Mouse (Mus musculus) liver, embryonic 14.5 days (tissue): ENCODE results near the gene Cux1. TPM values are rescaled to one million over a fixed set of nuclear protein-coding genes. Genes with fewer than 3 reads are reported as not detected.

ENCODE experiments used
- ATAC-seq: fragments of 200-750 bp; cut with Nextera tagmentation; 2 replicates; pipeline ENCODE4 v1.8.0; 2017; ENCODE audit warnings: moderate number of reproducible peaks, mild to moderate bottlenecking, moderate library complexity; ENCODE audit not compliant: insufficient read depth
- DNase-seq, 3 experiments: peaks; one replicate each; pipeline ENCODE4 v3.0.0-alpha.2; 2012 to 2013; ENCODE audit warnings: low read depth in 3 of 3, low spot score in 3 of 3
- H3K27ac ChIP-seq: fragments of 300-500 bp; sonication (generic); 2 replicates; pipeline ENCODE4 v1.5.1; 2014; ENCODE audit warnings: moderate library complexity, mild to moderate bottlenecking, control low read depth, inconsistent platforms
- H3K27me3 ChIP-seq: fragments of 300-500 bp; sonication (generic); 2 replicates; pipeline ENCODE4 v1.6.1; 2014; ENCODE audit warnings: mild to moderate bottlenecking, low read length, moderate library complexity; ENCODE audit not compliant: control insufficient read depth, insufficient read depth
- H3K36me3 ChIP-seq: fragments of 300-500 bp; sonication (generic); replicated peaks from 2 replicates; pipeline ENCODE4 v1.6.1; 2014; ENCODE audit warnings: low read depth; ENCODE audit not compliant: control insufficient read depth, insufficient read depth
- H3K4me1 ChIP-seq, 2 experiments: fragments of 200-500 bp in 1 of 2; fragments of 300-500 bp in 1 of 2; sonication (generic) in 1 of 2; replicated peaks; 2 replicates each; pipeline ENCODE4 v1.6.1; 2012 to 2014; ENCODE audit warnings: antibody characterized with exemption in 1 of 2, inconsistent platforms in 1 of 2, low read length in 1 of 2; ENCODE audit not compliant: control insufficient read depth in 2 of 2, insufficient read depth in 2 of 2
- H3K4me2 ChIP-seq: fragments of 300-500 bp; sonication (generic); 2 replicates; pipeline ENCODE4 v1.6.1; 2014; ENCODE audit warnings: low read depth, mild to moderate bottlenecking, control low read depth, moderate library complexity
- H3K4me3 ChIP-seq, 2 experiments: fragments of 200-500 bp in 1 of 2; fragments of 300-500 bp in 1 of 2; sonication (generic) in 1 of 2; 2 replicates each; pipeline ENCODE4 v1.5.1; 2012 to 2014; ENCODE audit warnings: low read depth in 2 of 2, low read length in 2 of 2, mild to moderate bottlenecking in 2 of 2, control low read depth in 1 of 2, inconsistent platforms in 1 of 2, moderate library complexity in 1 of 2; ENCODE audit not compliant: insufficient read depth in 1 of 2
- H3K9ac ChIP-seq: fragments of 300-500 bp; sonication (generic); replicated peaks from 2 replicates; pipeline ENCODE4 v1.6.1; 2014; ENCODE audit warnings: mild to moderate bottlenecking, control low read depth, moderate library complexity
- H3K9me3 ChIP-seq: fragments of 300-500 bp; sonication (generic); 2 replicates; pipeline ENCODE4 v1.6.1; 2016; ENCODE audit warnings: low read length, mixed read lengths; ENCODE audit not compliant: control insufficient read depth
- CTCF ChIP-seq: IDR thresholded peaks from 2 replicates; pipeline ENCODE4 v1.5.1; 2016; ENCODE audit warnings: antibody characterized with exemption, low read depth, control low read depth
- EP300 ChIP-seq: IDR thresholded peaks from 2 replicates; pipeline ENCODE4 v1.6.1; 2016; ENCODE audit warnings: antibody characterized with exemption, low read depth
- WGBS: fragments of 180-500 bp; shearing (Covaris S2); extraction: QIAGEN DNeasy Blood & Tissue Kit; methylation state at CpG from one replicate; pipeline ENCODE4 v1.1.7; 2014; ENCODE audit not compliant: insufficient replicate concordance; 5-methylcytosine and 5-hydroxymethylcytosine counted together
- polyA plus RNA-seq, 2 experiments: library from polyadenylated mRNA; depleted of rRNA in 1 of 2; stranded (reverse) in 1 of 2; unstranded in 1 of 2; fragments of >200 nt; fragmentation: Nextera tagmentation in 1 of 2; extraction: Ambion mirVana in 1 of 2; gene quantifications; 2 replicates each; pipeline versions ENCODE4 v1.2.1 to v1.2.3; 2012 to 2014

Gene Cux1
- polyA plus RNA-seq, 2 experiments = 9.0 to 12.4 TPM

- Histone ChIP-seq H3K4me2 (no peak overlapping the region), H3K27me3 (no peaks in the 10 kb centered on the region), H3K36me3 (no peaks in the 10 kb centered on the region), H3K27ac (no peak overlapping the region), H3K4me1 (peaks cover 0 to 18% of the 10 kb centered on the region in 2 experiments; a peak in 2 of 4 replicates), H3K9me3 (no peaks in the 10 kb centered on the region), H3K9ac (no peak overlapping the region), H3K4me3 (no peak overlapping the region)
- TF ChIP-seq EP300 (no peak), CTCF (no peak)
- DNase-seq (no peak), ATAC-seq (no peak)
- WGBS = 32% methylated on average over 7 of the region's 7 CpGs
Observed at GRCm38 (mm10) chr5:136511378-136511777, 55.9 kb downstream of the Cux1 start.

GRCm38 (mm10) chr5:136510609-136511008 lies 56.7 kb downstream of the Cux1 start:
- no peak overlapping the region for H3K9ac ChIP-seq
- no peak for DNase-seq
- no peaks in the 10 kb centered on the region for H3K36me3 ChIP-seq
- H3K4me3 ChIP-seq = no peak overlapping the region
- TF ChIP-seq EP300 (no peak), CTCF (no peak)
- H3K27me3 ChIP-seq = no peaks in the 10 kb centered on the region
- peaks cover 0 to 18% of the 10 kb centered on the region in 2 experiments; a peak in 2 of 4 replicates for H3K4me1 ChIP-seq
- no peak for ATAC-seq
- no peaks in the 10 kb centered on the region for H3K9me3 ChIP-seq
- 56% methylated on average over 5 of the region's 5 CpGs for WGBS
- H3K4me2 ChIP-seq = no peak overlapping the region
- no peak overlapping the region for H3K27ac ChIP-seq

GRCm38 (mm10) chr5:136507629-136508028 lies 59.7 kb downstream of the Cux1 start:
- DNase-seq (no peak), ATAC-seq (no peak)
- Histone ChIP-seq H3K9me3 (no peaks in the 10 kb centered on the region), H3K27ac (no peak overlapping the region), H3K4me1 (peaks cover 0 to 20% of the 10 kb centered on the region in 2 experiments; a peak in 2 of 4 replicates), H3K9ac (no peak overlapping the region), H3K4me3 (no peak overlapping the region), H3K4me2 (no peak overlapping the region), H3K36me3 (no peaks in the 10 kb centered on the region), H3K27me3 (no peaks in the 10 kb centered on the region)
- WGBS = 76% methylated on average over 4 of the region's 4 CpGs
- TF ChIP-seq EP300 (no peak), CTCF (no peak)

GRCm38 (mm10) chr5:136506262-136506661 lies 61.0 kb downstream of the Cux1 start:
- H3K9ac ChIP-seq = no peak overlapping the region
- H3K9me3 ChIP-seq = no peaks in the 10 kb centered on the region
- no peaks in the 10 kb centered on the region for H3K27me3 ChIP-seq
- H3K27ac ChIP-seq = no peak overlapping the region
- no peak for DNase-seq
- TF ChIP-seq EP300 (no peak), CTCF (no peak)
- H3K4me1 ChIP-seq = peaks cover 0 to 14% of the 10 kb centered on the region in 2 experiments; a peak in 2 of 4 replicates
- H3K4me2 ChIP-seq = no peak overlapping the region
- no peak overlapping the region for H3K4me3 ChIP-seq
- no peak for ATAC-seq
- no peaks in the 10 kb centered on the region for H3K36me3 ChIP-seq
- 76% methylated on average over 1 of the region's 1 CpGs for WGBS

- H3K27ac ChIP-seq = no peak overlapping the region
- H3K9me3 ChIP-seq = no peaks in the 10 kb centered on the region
- 40% methylated on average over 5 of the region's 5 CpGs for WGBS
- H3K4me1 ChIP-seq = peaks cover 0 to 21% of the 10 kb centered on the region in 2 experiments; a peak in 2 of 4 replicates
- no peak overlapping the region for H3K4me2 ChIP-seq
- H3K27me3 ChIP-seq = no peaks in the 10 kb centered on the region
- ATAC-seq (no peak), DNase-seq (no peak)
- no peak overlapping the region for H3K4me3 ChIP-seq
- TF ChIP-seq CTCF (no peak), EP300 (no peak)
- no peak overlapping the region for H3K9ac ChIP-seq
- H3K36me3 ChIP-seq = no peaks in the 10 kb centered on the region
Observed at GRCm38 (mm10) chr5:136502491-136503086, 64.7 kb downstream of the Cux1 start.
